Mouse (Mus musculus) liver, postnatal 0 days (tissue): ENCODE measurements around the gene Gm11111. TPM values are rescaled to one million over a fixed set of nuclear protein-coding genes. Genes with fewer than 3 reads are reported as not detected.

ENCODE experiments used
- ATAC-seq: fragments of 200-750 bp; cut with Nextera tagmentation; 2 replicates; pipeline ENCODE4 v1.8.0; 2017; ENCODE audit warnings: mild to moderate bottlenecking, moderate library complexity
- DNase-seq: peaks from one replicate; pipeline ENCODE4 v3.0.0-alpha.2; 2016
- H3K27ac ChIP-seq: fragments of 300-500 bp; sonication (generic); 2 replicates; pipeline ENCODE4 v1.5.1; 2014; ENCODE audit warnings: antibody characterized with exemption, moderate library complexity, mild to moderate bottlenecking, low read depth
- H3K27me3 ChIP-seq: fragments of 300-500 bp; sonication (generic); 2 replicates; pipeline ENCODE4 v1.6.1; 2014; ENCODE audit warnings: low read length, control low read depth, mixed read lengths; ENCODE audit not compliant: insufficient read depth
- H3K36me3 ChIP-seq: fragments of 300-500 bp; sonication (generic); replicated peaks from 2 replicates; pipeline ENCODE4 v1.6.1; 2014; ENCODE audit warnings: mild to moderate bottlenecking, control low read depth, low read length, moderate library complexity, mixed read lengths; ENCODE audit not compliant: insufficient read depth
- H3K4me1 ChIP-seq: fragments of 300-500 bp; sonication (generic); 2 replicates; pipeline ENCODE4 v1.6.1; 2014; ENCODE audit warnings: antibody characterized with exemption, mild to moderate bottlenecking, control low read depth; ENCODE audit not compliant: insufficient read depth
- H3K4me2 ChIP-seq: fragments of 300-500 bp; sonication (generic); 2 replicates; pipeline ENCODE4 v1.6.1; 2014; ENCODE audit warnings: low read depth, mild to moderate bottlenecking, low read length, moderate library complexity, mixed read lengths
- H3K4me3 ChIP-seq: fragments of 300-500 bp; sonication (generic); 2 replicates; pipeline ENCODE4 v1.5.1; 2014; ENCODE audit warnings: low read depth, low read length
- H3K9ac ChIP-seq: fragments of 300-500 bp; sonication (generic); replicated peaks from 2 replicates; pipeline ENCODE4 v1.6.1; 2014; ENCODE audit warnings: mild to moderate bottlenecking, moderate library complexity
- H3K9me3 ChIP-seq: fragments of 300-500 bp; sonication (generic); 2 replicates; pipeline ENCODE4 v1.6.1; 2016; ENCODE audit warnings: mild to moderate bottlenecking, control low read depth, low read length, mixed read lengths
- CTCF ChIP-seq: sonication (generic); IDR thresholded peaks from 2 replicates; pipeline ENCODE4 v1.5.1; 2016; ENCODE audit warnings: antibody characterized with exemption, low read depth
- EP300 ChIP-seq: IDR thresholded peaks from 2 replicates; pipeline ENCODE4 v1.6.1; 2016; ENCODE audit warnings: antibody characterized with exemption, low read depth, mild to moderate bottlenecking
- WGBS: fragments of 180-500 bp; shearing (Covaris S2); extraction: QIAGEN DNeasy Blood & Tissue Kit; methylation state at CpG from one replicate; pipeline ENCODE4 v1.1.7; 2014; ENCODE audit not compliant: insufficient replicate concordance; 5-methylcytosine and 5-hydroxymethylcytosine counted together
- polyA plus RNA-seq: library from polyadenylated mRNA; unstranded; fragments of >200 nt; fragmentation: Nextera tagmentation; extraction: Ambion mirVana; gene quantifications from 2 replicates; pipeline ENCODE4 v1.2.1, GENCODE M21; 2015

Gm11111 gene
- polyA plus RNA-seq, result not detected in 2 replicates

DNA sequence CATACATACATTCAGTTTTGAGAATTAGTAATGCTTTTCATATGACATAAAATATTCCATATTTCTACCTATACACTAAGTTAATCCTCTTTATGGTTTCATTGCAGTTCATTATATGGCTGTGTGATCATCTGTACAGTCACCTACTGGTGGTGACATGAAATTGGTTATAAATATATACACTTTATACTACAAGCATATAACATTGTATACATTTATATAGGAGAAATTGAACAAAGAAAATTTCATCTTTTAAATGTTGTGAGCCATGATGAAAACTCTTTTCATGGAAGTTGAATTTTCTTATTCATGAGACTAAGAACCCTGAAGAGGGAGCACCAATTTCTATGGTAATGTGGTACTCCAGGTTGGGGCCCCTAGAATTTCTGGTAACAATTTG is at the start of gene Gm11111:
Gm11111 (plus strand) TSS at position 301 of the 400 bp plus-strand sequence.
- no peak within 1 kb of the TSS for H3K27ac ChIP-seq

GRCm38 (mm10) chr5:98516214-98516613 is 36.3 kb upstream of the Gm11111 start:
- no peaks in the 10 kb centered on the region for H3K9me3 ChIP-seq
- 71% methylated on average over 7 of the region's 7 CpGs for WGBS
- H3K4me2 ChIP-seq, result no peak overlapping the region
- ATAC-seq (no peak), DNase-seq (no peak)
- no peaks in the 10 kb centered on the region for H3K36me3 ChIP-seq
- H3K4me3 ChIP-seq, result no peak overlapping the region
- H3K27ac ChIP-seq, result no peak overlapping the region
- no peaks in the 10 kb centered on the region for H3K27me3 ChIP-seq
- no peak overlapping the region for H3K9ac ChIP-seq
- H3K4me1 ChIP-seq, result no peaks in the 10 kb centered on the region
- TF ChIP-seq EP300 (no peak), CTCF (no peak)

More for the DNA sequence above, at the start of gene Gm11111:
- Histone ChIP-seq H3K9ac (no peak within 1 kb of the TSS), H3K9me3 (no peaks in the 10 kb centered on the region), H3K4me2 (no peak within 1 kb of the TSS), H3K36me3 (no peaks in the 10 kb centered on the region), H3K4me3 (no peak within 1 kb of the TSS), H3K27me3 (no peaks in the 10 kb centered on the region), H3K4me1 (no peaks in the 10 kb centered on the region)
- DNase-seq (no peak), ATAC-seq (no peak)
- TF ChIP-seq CTCF (no peak), EP300 (no peak)

DNA sequence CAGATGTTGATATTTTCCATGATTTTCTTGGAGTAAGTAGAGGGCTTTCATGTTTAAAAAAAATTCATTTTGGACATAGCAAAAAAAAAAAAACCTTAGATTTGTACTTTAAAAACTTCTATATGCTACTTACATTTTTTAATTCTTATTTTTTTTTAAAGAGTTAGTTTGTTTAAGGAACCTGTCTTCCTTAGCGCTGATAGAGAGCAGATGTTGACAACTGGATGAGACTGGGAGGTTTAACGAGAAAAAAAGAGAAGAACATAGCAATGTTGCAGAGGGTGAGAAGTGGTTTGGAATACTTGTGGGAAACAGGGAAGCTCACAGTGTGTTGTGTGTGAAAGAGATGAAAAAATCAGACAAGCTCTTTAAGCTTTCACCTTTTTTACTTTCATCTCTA is 32.4 kb upstream of the Gm11111 start:
- no peaks in the 10 kb centered on the region for H3K27me3 ChIP-seq
- no peak overlapping the region for H3K4me3 ChIP-seq
- no peak overlapping the region for H3K9ac ChIP-seq
- DNase-seq (no peak), ATAC-seq (no peak)
- 81% methylated on average over 2 of the region's 2 CpGs for WGBS
- H3K36me3 ChIP-seq, result no peaks in the 10 kb centered on the region
- no peaks in the 10 kb centered on the region for H3K9me3 ChIP-seq
- H3K4me1 ChIP-seq, result no peaks in the 10 kb centered on the region
- no peak overlapping the region for H3K27ac ChIP-seq
- H3K4me2 ChIP-seq, result no peak overlapping the region
- TF ChIP-seq CTCF (no peak), EP300 (no peak)

DNA sequence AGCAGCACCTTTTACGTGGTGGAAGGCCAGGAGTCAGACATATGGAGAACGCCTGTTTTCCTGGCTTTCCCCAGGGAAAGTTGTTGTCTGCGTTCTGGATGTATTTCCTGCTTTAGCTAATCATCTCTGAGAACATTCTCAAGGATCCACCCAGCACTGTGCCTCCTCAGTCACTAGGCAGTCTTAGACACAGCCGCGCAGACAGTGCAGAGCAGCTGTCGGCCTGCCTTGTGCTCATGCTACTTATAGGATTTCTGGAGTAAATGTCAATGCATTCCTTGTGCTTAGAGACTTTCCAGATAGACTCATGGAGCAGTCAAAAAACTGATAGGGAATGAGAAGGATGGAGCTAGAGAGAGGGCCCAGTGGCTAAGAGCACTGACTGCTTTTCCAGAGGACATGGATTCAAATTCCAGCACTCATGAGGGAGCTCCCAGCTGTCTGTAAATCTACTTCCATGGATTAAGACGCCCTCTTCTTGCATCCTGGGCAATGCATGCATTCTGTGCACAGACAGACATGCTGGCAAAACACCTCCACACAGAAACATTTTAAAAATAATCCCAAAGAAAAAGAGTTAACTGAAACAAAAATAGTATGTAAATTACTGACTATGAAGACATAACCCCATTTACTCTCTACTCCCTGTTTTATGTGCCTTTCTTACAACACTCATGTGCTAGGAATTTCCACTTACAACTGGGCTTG is 30.1 kb upstream of the Gm11111 start:
- WGBS, result 77% methylated on average over 7 of the region's 7 CpGs
- DNase-seq, result no peak
- H3K4me3 ChIP-seq, result no peak overlapping the region
- H3K4me2 ChIP-seq, result no peak overlapping the region
- H3K36me3 ChIP-seq, result no peaks in the 10 kb centered on the region
- no peak for ATAC-seq
- no peak overlapping the region for H3K27ac ChIP-seq
- H3K9me3 ChIP-seq, result no peaks in the 10 kb centered on the region
- H3K9ac ChIP-seq, result no peak overlapping the region
- no peak for TF ChIP-seq CTCF
- no peak for TF ChIP-seq EP300
- no peaks in the 10 kb centered on the region for H3K27me3 ChIP-seq
- H3K4me1 ChIP-seq, result no peaks in the 10 kb centered on the region

DNA sequence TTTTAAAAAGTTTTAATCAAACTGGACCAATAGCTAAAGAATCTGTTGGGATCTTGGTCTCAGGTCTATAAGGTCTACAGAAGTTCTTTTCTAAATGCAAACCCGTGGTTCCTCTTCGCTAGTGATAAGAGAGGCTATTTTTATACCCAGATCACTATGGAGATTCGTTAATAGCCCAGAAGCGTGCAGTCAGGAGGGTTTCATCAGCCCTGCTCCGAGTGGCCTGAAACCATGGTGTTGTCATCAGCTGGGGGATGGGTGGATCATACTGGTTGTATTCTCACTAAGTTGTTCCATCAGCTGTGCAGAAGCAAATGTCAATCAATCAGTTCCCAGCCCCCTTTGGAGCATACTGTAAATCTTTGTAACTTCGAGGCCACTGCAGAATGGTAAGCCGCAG is 29.4 kb upstream of the Gm11111 start:
- ATAC-seq (no peak), DNase-seq (no peak)
- 75% methylated on average over 7 of the region's 7 CpGs for WGBS
- Histone ChIP-seq H3K4me1 (no peaks in the 10 kb centered on the region), H3K9ac (no peak overlapping the region), H3K36me3 (no peaks in the 10 kb centered on the region), H3K4me3 (no peak overlapping the region), H3K27me3 (no peaks in the 10 kb centered on the region), H3K4me2 (no peak overlapping the region), H3K9me3 (no peaks in the 10 kb centered on the region), H3K27ac (no peak overlapping the region)
- no peak for TF ChIP-seq EP300
- TF ChIP-seq CTCF, result no peak

DNA sequence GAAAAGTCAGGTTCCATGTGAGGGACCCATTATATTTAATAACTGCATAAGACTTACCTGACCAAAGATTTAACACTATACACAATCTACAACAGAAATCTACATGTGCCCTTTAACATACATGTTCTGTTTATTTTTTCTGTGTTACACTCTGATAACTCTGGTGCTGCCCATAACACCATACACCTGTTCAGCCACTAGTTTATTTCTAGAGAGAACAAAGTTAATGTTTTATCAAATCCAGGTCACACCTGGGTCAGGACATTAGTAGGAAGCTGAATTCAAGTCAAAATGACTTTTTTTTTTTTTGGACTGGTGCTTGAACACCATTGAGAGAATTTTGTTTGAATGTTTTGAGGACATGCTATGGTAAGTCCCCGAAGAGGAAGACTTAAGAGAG is 28.7 kb upstream of the Gm11111 start:
- Histone ChIP-seq H3K9me3 (no peaks in the 10 kb centered on the region), H3K4me1 (no peaks in the 10 kb centered on the region), H3K36me3 (no peaks in the 10 kb centered on the region), H3K27ac (no peak overlapping the region), H3K4me3 (no peak overlapping the region), H3K27me3 (no peaks in the 10 kb centered on the region), H3K9ac (no peak overlapping the region), H3K4me2 (no peak overlapping the region)
- TF ChIP-seq EP300 (no peak), CTCF (no peak)
- peak; percentile 53; the same call in 1 of the 2 replicates for ATAC-seq
- WGBS, result 76% methylated on average over 1 of the region's 1 CpGs
- no peak for DNase-seq

- ATAC-seq, result no peak
Measured at GRCm38 (mm10) chr5:98541333-98541732, 11.2 kb upstream of the Gm11111 start.

More at GRCm38 (mm10) chr5:98541333-98541732, 11.2 kb upstream of the Gm11111 start:
- Histone ChIP-seq H3K9ac (no peak overlapping the region), H3K9me3 (no peaks in the 10 kb centered on the region), H3K4me3 (no peak overlapping the region), H3K4me1 (no peaks in the 10 kb centered on the region), H3K27me3 (no peaks in the 10 kb centered on the region), H3K4me2 (no peak overlapping the region), H3K36me3 (no peaks in the 10 kb centered on the region), H3K27ac (no peak overlapping the region)
- DNase-seq, result no peak
- WGBS, result 47% methylated on average over 1 of the region's 1 CpGs
- TF ChIP-seq EP300 (no peak), CTCF (0 out of 2 replicates have a peak, but pooled peaks have one; percentile 8)
